Mouse (Mus musculus) lung, embryonic 15.5 days (tissue): Measurements from ENCODE around the gene Kdm4a. TPM values are rescaled to one million over a fixed set of nuclear protein-coding genes. Genes with fewer than 3 reads are reported as not detected.

ENCODE experiments used
- ATAC-seq: fragments of 200-750 bp; cut with Nextera tagmentation; 2 replicates; pipeline ENCODE4 v1.8.0; 2017; ENCODE audit warnings: moderate number of reproducible peaks, borderline replicate concordance; ENCODE audit not compliant: low FRiP score, low TSS enrichment; ENCODE audit errors: extremely low read depth
- H3K27ac ChIP-seq: fragments of 300-500 bp; sonication (generic); 2 replicates; pipeline ENCODE4 v1.5.1; 2015; ENCODE audit warnings: moderate library complexity, mild to moderate bottlenecking, inconsistent platforms
- H3K27me3 ChIP-seq: fragments of 300-500 bp; sonication (generic); 2 replicates; pipeline ENCODE4 v1.6.1; 2015; ENCODE audit warnings: inconsistent platforms
- H3K36me3 ChIP-seq: fragments of 300-500 bp; sonication (generic); 2 replicates; pipeline ENCODE4 v1.6.1; 2015; ENCODE audit warnings: inconsistent platforms
- H3K4me1 ChIP-seq: fragments of 300-500 bp; sonication (generic); 2 replicates; pipeline ENCODE4 v1.6.1; 2015; ENCODE audit warnings: inconsistent platforms
- H3K4me2 ChIP-seq: fragments of 300-500 bp; sonication (generic); 2 replicates; pipeline ENCODE4 v1.6.1; 2015; ENCODE audit warnings: inconsistent platforms, mild to moderate bottlenecking, moderate library complexity
- H3K4me3 ChIP-seq: fragments of 300-500 bp; sonication (generic); 2 replicates; pipeline ENCODE4 v1.5.1; 2015; ENCODE audit warnings: mild to moderate bottlenecking, inconsistent platforms
- H3K9ac ChIP-seq: fragments of 300-500 bp; sonication (generic); 2 replicates; pipeline ENCODE4 v1.6.1; 2015; ENCODE audit warnings: inconsistent platforms
- H3K9me3 ChIP-seq: fragments of 300-500 bp; sonication (generic); 2 replicates; pipeline ENCODE4 v1.6.1; 2016; ENCODE audit warnings: inconsistent platforms
- WGBS: fragments of 180-500 bp; shearing (Covaris S2); methylation state at CpG from one replicate; pipeline ENCODE4 v1.1.7; 2015; 5-methylcytosine and 5-hydroxymethylcytosine counted together
- polyA plus RNA-seq: library from polyadenylated mRNA; unstranded; fragments of >200 nt; fragmentation: Nextera tagmentation; extraction: Ambion mirVana; gene quantifications from 2 replicates; pipeline ENCODE4 v1.2.1, GENCODE M21; 2015

The Kdm4a gene
- polyA plus RNA-seq: 39.3 and 40.0 TPM in 2 replicates

DNA sequence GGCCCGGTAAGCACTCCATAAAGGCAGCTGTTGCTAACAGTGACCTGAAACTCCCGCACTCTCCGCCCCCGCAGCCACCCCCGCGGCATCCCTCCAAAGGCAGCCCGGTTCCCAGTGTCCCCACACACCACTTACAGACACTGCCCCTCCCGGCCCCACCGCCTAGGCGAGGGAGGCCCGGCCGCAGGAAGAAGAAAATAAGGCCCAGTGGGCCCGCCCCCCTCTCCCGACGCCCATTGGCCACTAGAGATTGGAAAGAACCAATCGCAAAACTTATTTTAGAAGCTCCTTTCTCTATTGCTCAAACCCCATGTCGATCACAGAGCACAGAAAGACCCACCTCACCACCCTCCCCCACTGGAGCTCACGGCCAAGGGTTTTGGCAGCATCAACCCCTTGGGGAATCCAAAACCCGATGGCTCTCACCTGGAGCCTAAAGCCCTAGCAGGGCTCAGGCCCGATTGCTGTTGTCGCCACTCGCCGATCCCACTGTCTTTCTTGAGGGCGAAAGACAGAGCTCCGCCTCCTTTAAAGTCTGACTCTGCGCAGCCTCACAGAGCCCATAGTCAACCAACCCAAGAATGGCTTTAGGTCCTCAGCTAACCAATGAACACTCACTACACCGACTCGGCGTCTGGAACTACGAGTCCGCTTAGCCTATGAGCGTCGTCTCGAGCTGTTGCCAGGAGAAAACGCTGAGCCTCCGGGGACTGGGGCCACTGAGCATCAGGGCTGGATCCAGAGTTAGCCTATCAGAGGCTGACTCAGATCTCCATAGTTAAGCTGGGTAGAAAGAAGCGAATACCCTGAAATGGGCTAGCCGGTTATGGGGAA lies at the start of gene Kdm4a:
Gene Kdm4a (minus strand): TSS at position 577 of the 834 bp plus-strand sequence.
- Histone ChIP-seq H3K4me1 (peaks cover 12% of the 10 kb centered on the region), H3K9ac (peak within 1 kb of the TSS; percentile 69), H3K27me3 (no peaks in the 10 kb centered on the region), H3K4me3 (peak within 1 kb of the TSS; percentile 69), H3K4me2 (peak within 1 kb of the TSS; percentile 72), H3K36me3 (peaks cover 28% of the 10 kb centered on the region), H3K27ac (peak within 1 kb of the TSS; percentile 95), H3K9me3 (no peaks in the 10 kb centered on the region)
- WGBS: under 1% methylated on average over 38 of the region's 38 CpGs
- ATAC-seq: peak; percentile 99

DNA sequence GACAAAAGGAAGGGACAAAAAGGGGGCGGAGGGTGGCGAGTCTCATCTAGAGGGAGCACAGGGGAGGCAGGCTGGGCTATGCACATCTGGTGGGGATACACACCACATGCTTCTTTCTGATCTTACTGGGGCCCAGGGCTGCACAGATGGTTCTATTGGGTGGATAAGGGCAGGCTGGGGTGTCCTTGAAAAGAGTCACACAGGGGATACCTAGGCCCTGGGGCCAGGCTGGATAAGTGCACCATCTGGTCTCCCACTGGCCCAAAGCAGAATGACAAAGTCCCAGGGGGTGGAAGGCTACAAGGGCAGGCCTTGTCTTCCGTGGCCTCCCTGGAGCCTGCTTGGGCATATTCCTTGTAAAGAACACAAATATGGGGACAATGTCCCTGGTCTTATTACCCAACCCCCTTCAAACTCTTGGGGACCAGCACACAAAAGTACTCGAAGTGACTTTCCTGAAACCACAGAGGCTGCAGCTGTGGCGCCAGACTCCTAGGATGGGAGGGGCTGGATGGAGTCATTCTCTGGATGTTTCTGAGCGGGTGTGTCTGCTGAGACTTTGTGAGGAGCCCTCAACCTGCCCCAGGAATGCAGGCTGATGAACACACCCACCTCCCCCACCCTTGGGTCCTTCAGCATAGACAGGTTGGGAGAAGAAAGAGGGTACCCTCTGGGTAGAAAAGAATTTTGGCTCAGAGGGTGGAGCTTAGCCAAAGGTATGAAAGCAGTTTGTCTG lies 49.4 kb upstream of the Kdm4a start:
- Histone ChIP-seq H3K4me2 (no peak overlapping the region), H3K27me3 (no peaks in the 10 kb centered on the region), H3K4me1 (peaks cover 13% of the 10 kb centered on the region), H3K9me3 (no peaks in the 10 kb centered on the region), H3K4me3 (no peak overlapping the region), H3K36me3 (peaks cover 43% of the 10 kb centered on the region), H3K9ac (no peak overlapping the region), H3K27ac (peak overlapping the region; percentile 82)
- peak; percentile 69 for ATAC-seq
- WGBS: 59% methylated on average over 6 of the region's 6 CpGs

DNA sequence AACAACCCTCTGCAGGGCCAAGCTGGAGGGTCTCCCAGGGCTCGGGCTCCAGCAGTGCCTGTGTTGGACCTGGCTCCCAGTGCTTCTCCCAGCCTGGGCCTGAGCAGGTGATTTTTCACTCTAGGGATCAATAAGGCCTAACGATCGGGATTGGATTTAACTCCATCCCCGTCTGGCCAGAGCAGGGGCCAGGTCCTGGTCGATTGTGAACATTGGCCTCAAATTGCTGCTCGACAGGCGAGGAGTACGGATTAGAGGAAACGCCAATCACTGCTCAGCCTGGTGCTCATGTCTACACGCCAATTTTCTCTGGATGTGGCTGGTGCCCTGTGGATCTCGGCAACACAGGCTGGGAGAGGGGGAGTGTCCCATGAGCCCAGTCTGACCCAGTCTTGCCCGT lies 47.6 kb upstream of the Kdm4a start:
- no peak for ATAC-seq
- H3K9ac ChIP-seq: no peak overlapping the region
- H3K27ac ChIP-seq: no peak overlapping the region
- H3K4me2 ChIP-seq: no peak overlapping the region
- no peaks in the 10 kb centered on the region for H3K9me3 ChIP-seq
- H3K4me3 ChIP-seq: no peak overlapping the region
- H3K4me1 ChIP-seq: peaks cover 13% of the 10 kb centered on the region
- peaks cover 60% of the 10 kb centered on the region for H3K36me3 ChIP-seq
- no peaks in the 10 kb centered on the region for H3K27me3 ChIP-seq
- WGBS: 85% methylated on average over 12 of the region's 12 CpGs

DNA sequence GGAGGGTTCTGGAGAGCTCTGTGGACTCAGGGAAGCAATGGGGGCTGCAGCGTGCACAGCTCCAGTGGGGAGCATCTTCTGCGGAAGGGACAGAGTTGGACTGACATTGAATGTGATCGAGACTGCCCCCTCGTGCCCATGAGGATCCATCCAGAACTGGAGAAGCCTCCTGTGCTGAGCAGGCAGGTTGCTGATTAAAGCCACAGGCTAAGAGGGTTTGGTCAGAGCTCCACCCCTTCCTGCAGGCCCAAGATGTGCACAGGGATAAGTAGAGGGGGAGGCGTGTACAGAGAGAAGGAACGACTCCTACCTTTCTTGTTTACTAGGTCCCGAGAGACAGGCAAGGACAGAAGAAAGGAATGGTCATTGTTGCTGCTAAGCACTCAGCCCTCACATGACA lies 41.4 kb upstream of the Kdm4a start:
- H3K36me3 ChIP-seq: peaks cover 84% of the 10 kb centered on the region
- H3K9ac ChIP-seq: no peak overlapping the region

DNA sequence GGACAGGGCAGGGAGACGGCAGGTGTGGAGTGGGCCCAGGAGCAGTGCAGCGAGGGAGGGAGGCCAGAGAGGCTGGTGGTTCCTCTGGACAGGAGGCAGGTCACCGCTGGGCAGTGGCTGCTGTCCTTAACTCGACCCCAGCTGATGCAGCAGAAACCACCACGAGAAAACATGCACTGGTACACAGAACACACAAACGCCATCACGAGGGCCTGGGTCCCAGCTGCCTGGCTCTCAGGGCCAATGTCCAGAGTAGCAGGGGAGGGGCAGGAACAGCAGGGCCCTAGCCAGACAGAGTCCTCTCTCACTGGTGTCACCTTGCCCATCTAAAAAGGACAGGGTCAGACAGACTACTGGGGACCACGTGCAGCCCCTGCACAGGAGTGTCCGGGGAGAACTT lies 40.9 kb upstream of the Kdm4a start:
- Histone ChIP-seq H3K4me3 (no peak overlapping the region), H3K4me1 (no peaks in the 10 kb centered on the region), H3K27me3 (no peaks in the 10 kb centered on the region), H3K27ac (no peak overlapping the region), H3K9ac (no peak overlapping the region), H3K36me3 (peaks cover 84% of the 10 kb centered on the region), H3K9me3 (no peaks in the 10 kb centered on the region), H3K4me2 (no peak overlapping the region)
- ATAC-seq: no peak
- 76% methylated on average over 9 of the region's 9 CpGs for WGBS

More for the DNA sequence above, 41.4 kb upstream of the Kdm4a start:
- WGBS: 77% methylated on average over 7 of the region's 7 CpGs
- H3K27me3 ChIP-seq: no peaks in the 10 kb centered on the region
- no peak overlapping the region for H3K4me3 ChIP-seq
- ATAC-seq: no peak
- no peaks in the 10 kb centered on the region for H3K9me3 ChIP-seq
- H3K4me2 ChIP-seq: no peak overlapping the region
- no peaks in the 10 kb centered on the region for H3K4me1 ChIP-seq
- H3K27ac ChIP-seq: no peak overlapping the region

DNA sequence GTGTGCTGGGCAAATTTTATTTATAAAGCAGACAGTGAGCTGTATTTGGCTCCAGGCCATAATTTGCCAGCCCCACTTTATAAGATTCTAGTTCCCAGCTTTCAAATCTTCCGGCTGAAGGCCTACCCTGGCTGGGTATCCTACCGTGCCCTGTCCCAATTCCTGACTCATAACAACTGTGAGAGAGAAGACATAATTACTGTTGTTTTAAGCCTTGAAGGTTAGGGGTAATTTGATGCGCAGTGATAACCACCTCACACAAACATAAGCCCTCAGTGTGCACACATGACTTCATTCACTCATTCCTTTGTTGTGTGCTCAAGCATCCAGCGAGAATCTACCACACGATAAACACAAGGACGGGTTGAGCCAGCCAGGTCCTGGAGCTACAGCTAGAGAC lies 39.6 kb upstream of the Kdm4a start:
- 83% methylated on average over 6 of the region's 6 CpGs for WGBS
- no peaks in the 10 kb centered on the region for H3K9me3 ChIP-seq

DNA sequence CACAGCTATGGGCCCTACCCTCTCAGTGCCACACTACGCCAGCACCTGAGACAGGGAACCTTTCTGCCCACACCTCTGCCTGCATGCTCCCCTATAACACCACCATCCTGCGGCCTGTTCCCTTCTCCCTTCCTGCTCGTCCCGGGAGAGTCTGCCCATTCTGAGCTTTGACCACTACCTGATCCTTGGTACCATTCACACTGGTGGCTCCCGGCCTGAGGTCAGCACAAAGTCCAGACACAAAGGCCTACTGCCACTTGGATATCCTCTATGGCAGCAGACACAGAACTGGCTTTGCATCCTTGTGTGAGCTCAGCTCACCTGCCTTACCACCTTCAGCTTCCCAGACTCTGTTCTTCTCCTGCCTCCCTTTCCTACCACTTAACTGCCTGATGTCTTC lies 38.7 kb upstream of the Kdm4a start:
- H3K9ac ChIP-seq: no peak overlapping the region
- H3K4me1 ChIP-seq: no peaks in the 10 kb centered on the region
- no peak for ATAC-seq

More for the DNA sequence above, 39.6 kb upstream of the Kdm4a start:
- no peak overlapping the region for H3K4me2 ChIP-seq
- no peaks in the 10 kb centered on the region for H3K4me1 ChIP-seq
- no peak overlapping the region for H3K27ac ChIP-seq
- H3K36me3 ChIP-seq: peaks cover 79% of the 10 kb centered on the region
- no peak for ATAC-seq
- H3K27me3 ChIP-seq: no peaks in the 10 kb centered on the region
- H3K9ac ChIP-seq: no peak overlapping the region
- H3K4me3 ChIP-seq: no peak overlapping the region

DNA sequence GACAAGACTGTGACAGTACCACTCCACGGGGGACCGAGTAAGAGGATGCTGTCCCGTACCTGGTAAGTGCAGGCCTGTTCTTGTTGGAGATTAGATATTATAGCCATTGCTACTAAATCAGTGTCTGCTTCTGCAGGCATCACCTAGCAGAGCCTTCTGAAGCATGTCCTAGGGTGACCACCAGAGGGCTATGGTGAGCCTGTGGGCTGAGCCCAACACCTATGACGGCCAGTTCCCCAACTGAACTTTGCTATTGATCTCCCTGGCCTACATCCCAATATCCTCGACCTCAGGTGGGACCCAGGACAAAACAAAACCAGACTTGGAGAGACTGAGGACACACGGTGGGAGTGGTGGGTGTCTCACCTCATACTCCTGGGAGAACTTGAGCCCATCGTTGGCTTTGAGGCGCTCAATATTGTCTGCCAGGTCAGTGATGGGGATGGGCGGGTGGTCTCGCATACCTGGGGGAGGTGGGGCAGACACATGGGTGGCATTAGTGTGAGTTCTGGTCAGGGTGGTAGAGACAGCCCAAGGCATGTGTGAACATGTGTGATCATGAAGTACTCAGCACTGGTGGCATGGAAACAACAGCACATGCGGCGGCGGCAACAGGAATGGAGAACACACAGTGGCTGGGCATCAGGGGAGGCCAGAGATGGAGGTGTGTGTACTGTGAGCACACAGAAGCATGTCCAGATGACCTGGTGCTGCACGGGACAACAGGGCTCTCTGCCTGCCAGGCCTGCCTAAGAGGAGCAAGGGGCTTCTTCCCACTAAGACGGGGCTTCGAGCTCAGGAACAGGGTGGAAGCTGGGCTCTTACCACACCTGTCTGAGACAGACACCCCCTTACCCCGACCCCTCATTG lies 37.1 kb upstream of the Kdm4a start:
- Histone ChIP-seq H3K27ac (no peak overlapping the region), H3K4me1 (no peaks in the 10 kb centered on the region), H3K4me2 (no peak overlapping the region), H3K9ac (no peak overlapping the region), H3K9me3 (no peaks in the 10 kb centered on the region), H3K4me3 (no peak overlapping the region), H3K36me3 (peaks cover 76% of the 10 kb centered on the region), H3K27me3 (no peaks in the 10 kb centered on the region)
- ATAC-seq: no peak; the same call in 1 of the 2 replicates
- 81% methylated on average over 17 of the region's 17 CpGs for WGBS

More for the DNA sequence above, 38.7 kb upstream of the Kdm4a start:
- 87% methylated on average over 5 of the region's 5 CpGs for WGBS
- Histone ChIP-seq H3K9me3 (no peaks in the 10 kb centered on the region), H3K36me3 (peaks cover 76% of the 10 kb centered on the region), H3K4me3 (no peak overlapping the region), H3K27ac (no peak overlapping the region), H3K4me2 (no peak overlapping the region), H3K27me3 (no peaks in the 10 kb centered on the region)

DNA sequence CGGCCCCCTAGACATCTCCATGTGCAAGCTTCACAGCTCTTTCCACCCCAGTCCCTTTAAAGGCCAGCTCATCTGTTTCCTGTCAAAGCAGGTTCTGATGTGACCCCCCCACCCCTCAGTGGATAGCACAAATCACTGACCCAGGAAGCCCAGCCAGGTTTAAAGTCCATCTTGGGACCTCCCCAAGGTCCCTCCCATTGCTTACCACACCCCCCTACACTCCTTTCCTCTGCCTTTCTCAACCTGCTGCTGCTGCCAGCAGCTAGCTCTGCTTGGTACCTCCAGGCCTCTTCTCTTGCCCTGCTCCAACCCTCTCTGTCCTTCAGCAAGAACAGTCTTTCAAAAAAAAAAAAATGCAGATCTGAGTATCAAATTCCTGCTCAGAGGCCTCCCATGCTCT lies 35.0 kb upstream of the Kdm4a start:
- H3K4me1 ChIP-seq: no peaks in the 10 kb centered on the region
- H3K4me2 ChIP-seq: no peak overlapping the region
- ATAC-seq: no peak
- H3K27ac ChIP-seq: no peak overlapping the region
- H3K4me3 ChIP-seq: no peak overlapping the region
- H3K27me3 ChIP-seq: no peaks in the 10 kb centered on the region
- WGBS: 88% methylated on average over 1 of the region's 1 CpGs
- H3K9ac ChIP-seq: no peak overlapping the region
- H3K36me3 ChIP-seq: peaks cover 78% of the 10 kb centered on the region
- H3K9me3 ChIP-seq: no peaks in the 10 kb centered on the region

DNA sequence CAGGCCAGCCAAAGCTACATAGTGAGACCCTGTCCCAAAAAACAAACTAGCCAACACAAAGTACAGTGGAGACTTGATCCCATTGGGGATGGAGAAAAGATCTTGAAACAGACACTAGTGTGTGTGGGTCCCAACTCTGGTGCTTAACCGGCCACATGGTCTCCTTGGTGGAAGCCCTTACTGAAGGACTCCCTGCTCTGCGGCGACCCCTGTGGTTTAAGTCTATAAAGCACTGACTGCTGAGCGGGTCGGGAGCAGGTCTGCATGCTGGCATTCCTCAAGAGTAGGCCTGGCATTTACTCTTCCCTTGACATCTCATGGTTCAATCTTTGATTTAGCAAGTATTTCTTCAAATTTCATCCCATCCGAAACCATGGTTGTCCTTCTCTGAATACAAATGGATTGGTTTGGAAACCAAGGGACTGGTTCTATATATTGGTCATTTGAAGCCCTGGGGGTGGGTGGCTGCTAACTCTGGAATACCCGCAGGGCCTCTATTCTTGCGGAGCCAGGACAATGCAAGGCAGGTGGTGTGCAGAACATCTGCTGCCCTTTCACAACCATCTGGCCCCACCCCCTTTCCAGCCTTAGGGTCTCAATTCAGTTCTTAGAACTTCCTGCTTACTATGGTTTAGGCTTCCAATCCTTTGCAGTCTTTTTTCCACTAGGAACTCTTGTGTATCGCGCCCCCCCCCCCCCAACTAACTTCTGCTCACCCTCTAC lies 27.2 kb upstream of the Kdm4a start:
- H3K4me2 ChIP-seq: no peak overlapping the region
- WGBS: 72% methylated on average over 10 of the region's 10 CpGs
- H3K4me3 ChIP-seq: no peak overlapping the region
- H3K36me3 ChIP-seq: peaks cover 41% of the 10 kb centered on the region
- ATAC-seq: no peak
- H3K9ac ChIP-seq: no peak overlapping the region
- no peaks in the 10 kb centered on the region for H3K27me3 ChIP-seq
- no peak overlapping the region for H3K27ac ChIP-seq
- H3K9me3 ChIP-seq: no peaks in the 10 kb centered on the region
- no peaks in the 10 kb centered on the region for H3K4me1 ChIP-seq

DNA sequence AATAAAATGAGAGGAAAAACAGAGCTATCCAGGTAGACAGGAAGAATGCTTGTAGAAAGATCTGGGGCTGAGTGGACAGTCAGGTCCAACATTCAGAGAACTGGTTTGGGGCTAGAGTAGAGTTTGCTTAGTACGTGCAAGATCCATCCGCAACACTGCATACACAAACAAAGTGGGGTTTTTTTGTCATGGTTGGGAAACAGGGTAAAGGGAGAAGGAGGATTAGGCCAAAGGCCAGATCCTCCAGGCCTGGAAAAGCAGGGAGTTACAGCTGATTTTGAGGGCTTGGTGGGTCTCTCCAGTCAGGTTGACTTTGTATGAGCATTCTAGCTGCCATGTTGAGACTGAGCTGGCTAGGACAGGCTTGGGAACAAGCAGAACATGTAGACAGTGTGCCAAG lies 26.1 kb upstream of the Kdm4a start:
- H3K9ac ChIP-seq: no peak overlapping the region
- H3K27ac ChIP-seq: no peak overlapping the region
- no peak overlapping the region for H3K4me3 ChIP-seq
- no peaks in the 10 kb centered on the region for H3K4me1 ChIP-seq
- no peak overlapping the region for H3K4me2 ChIP-seq
- H3K27me3 ChIP-seq: no peaks in the 10 kb centered on the region
- ATAC-seq: no peak
- 88% methylated on average over 2 of the region's 2 CpGs for WGBS
- H3K36me3 ChIP-seq: peaks cover 29% of the 10 kb centered on the region
- H3K9me3 ChIP-seq: no peaks in the 10 kb centered on the region
